Mouse (Mus musculus): ENCODE data around the gene Zfp330.

Zfp330 gene

DNA sequence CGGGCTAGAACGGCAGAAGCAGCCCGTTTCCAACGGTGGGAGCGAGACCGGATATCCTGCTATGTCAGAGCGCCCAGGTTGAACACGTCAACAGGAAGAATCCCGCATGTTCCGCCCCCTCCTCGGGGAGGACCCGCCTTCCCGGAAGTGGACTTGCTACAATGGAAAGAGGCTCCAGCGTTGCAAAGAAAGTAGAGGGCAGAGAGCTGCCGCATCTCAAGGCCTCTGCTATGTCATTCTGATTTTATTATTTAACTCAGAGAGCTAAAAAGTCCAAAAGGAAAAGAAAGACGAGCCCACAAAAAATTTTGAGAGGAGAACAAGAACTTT is at the start of gene Zfp330:
Gene Zfp330, minus strand, starts transcription at position 68 of the 330 bp plus-strand sequence.
- DNase-seq, result peak; percentile 92

DNA sequence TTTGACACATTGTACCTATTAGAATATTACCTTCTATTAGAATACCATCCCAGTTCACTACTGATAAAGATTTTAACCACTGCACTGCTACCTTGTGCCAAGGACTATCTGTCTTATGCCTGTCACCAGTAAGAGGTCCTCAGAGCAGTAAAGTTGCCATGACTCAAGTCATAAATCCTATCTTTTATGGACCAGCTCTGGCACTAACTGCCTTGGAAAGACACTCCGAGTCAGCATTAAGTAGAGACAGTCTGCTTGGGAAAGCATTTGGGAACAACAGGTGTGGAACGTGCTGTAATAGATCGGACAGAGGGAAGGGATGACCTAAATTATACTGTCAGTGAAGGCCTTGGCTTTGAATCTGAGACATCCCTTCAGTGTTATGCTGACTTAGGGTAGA is 4.0 kb upstream of the Zfp330 start:
- no peak for DNase-seq

GRCm38 (mm10) chr8:82777406-82777805 is 3.4 kb upstream of the Zfp330 start:
- DNase-seq, result no peak

GRCm38 (mm10) chr8:82774482-82774881 is 522 bp upstream of the Zfp330 start:
- DNase-seq, result peak; percentile 23

- DNase-seq, result no peak
Measured at GRCm38 (mm10) chr8:82773332-82774092, 448 bp downstream of the Zfp330 start.

DNA sequence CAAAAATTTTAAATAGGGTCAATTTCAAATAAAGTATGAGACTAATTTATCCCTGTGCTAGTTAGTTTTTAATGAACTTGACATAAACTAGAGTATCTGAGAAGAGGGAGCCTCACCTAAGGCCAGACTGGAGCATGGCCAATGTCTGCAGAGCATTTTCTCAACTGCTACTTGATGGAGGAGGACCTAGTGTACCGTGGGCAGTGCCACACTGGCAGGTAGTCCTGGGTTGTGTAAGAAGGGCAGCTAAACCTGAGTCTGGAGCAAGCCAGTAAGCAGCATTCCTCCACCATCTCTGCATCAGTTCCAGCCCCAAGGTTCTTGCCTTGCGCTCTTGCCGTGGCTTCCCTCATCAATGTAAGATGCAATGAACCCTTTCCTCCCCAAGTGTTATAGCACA is 3.1 kb downstream of the Zfp330 start:
- no peak for DNase-seq

- peak; percentile 77 for DNase-seq
Measured at GRCm38 (mm10) chr8:82759071-82759470, 14.9 kb downstream of the Zfp330 start.

DNA sequence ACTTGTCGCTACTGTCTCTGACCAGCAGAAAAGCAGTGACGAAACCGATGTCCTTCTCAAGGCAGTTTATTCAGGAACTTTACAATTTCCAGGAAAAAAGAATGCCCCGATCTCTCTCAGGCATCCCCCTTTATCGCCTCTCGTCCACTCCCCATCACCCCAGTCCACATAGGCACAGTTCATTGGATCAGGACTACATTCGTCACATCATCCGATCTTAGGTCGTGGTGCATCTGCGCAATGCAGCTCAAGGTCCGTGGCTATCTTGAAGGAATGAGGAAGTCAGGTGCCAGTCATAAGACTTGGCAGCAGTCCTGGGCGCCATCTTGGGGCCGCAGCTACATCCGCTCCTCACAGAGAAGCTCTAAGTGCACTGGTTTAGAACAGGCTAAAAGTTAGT is 19.0 kb downstream of the Zfp330 start:
- DNase-seq, result no peak

DNA sequence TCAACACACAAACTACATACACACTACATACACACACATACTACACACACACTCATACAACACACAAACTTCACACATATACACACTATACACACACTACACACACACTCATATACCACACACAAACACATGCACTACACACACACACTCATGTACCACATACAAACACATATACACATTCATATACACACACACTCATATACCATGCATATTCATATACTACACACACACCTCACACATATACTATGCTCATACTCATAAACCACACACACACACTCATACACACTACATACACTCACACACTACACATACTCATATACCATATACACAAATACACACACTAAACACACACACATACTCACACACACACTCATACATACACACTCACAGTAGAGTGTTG is 27.3 kb downstream of the Zfp330 start:
- DNase-seq, result no peak

DNA sequence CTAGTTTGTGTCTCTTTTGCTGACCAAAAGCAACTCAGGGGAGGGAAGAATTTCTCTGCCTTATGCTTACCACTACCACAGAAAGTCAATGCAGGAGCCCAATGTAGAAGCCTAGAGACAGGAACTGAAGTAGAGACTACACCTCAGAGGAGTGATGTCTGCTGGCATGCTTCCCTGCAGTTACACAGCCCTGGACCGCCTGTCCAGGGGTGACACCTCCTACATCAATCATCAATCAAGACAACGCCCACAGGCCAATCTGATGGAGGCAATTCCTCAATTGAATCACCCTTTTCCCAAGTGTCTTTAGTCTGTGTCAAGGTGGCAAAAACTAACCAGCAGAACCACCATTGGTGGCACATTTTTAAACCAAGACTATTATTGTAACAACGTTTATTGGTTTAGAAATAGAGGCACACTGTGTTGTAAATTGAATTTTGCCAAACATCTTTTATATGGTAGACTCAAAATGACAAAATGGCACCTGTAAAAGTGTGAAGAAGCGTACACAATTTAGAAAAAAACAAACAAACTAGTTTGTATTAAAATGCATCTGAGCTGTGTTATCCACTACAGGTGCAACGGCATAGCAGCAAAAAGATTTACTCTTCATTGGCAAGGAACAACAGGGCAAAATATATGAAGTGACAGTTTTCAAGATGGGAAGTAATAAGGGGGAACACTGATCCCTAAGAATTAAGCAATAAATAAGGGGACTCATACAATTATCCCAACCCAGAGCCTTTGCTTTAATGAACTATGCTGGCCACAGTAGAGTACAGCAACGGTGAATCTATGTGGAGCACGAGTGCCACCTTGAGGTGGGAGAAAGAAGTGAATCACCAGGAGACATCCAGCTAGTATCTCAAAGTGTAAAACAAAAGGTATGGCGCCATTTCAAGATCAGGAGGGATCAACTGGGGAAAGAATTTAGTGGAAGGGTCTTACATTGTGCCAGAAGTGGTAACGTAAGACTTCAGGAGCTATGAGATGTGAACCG is 29.8 kb downstream of the Zfp330 start:
- peak; percentile 82 for DNase-seq
